Mouse (Mus musculus) retina, adult 2 months (tissue): ENCODE data around the gene Zfp287.
"Not testable (repeated sequence)": the region's sequence is repeated elsewhere in the genome, so short reads cannot be mapped to it uniquely, and the experiment has no call there.

Experiments used
- DNase-seq: peaks from one replicate; pipeline ENCODE4 v3.0.0-alpha.2; 2012; ENCODE audit warnings: low read depth, low spot score

Gene Zfp287

DNA sequence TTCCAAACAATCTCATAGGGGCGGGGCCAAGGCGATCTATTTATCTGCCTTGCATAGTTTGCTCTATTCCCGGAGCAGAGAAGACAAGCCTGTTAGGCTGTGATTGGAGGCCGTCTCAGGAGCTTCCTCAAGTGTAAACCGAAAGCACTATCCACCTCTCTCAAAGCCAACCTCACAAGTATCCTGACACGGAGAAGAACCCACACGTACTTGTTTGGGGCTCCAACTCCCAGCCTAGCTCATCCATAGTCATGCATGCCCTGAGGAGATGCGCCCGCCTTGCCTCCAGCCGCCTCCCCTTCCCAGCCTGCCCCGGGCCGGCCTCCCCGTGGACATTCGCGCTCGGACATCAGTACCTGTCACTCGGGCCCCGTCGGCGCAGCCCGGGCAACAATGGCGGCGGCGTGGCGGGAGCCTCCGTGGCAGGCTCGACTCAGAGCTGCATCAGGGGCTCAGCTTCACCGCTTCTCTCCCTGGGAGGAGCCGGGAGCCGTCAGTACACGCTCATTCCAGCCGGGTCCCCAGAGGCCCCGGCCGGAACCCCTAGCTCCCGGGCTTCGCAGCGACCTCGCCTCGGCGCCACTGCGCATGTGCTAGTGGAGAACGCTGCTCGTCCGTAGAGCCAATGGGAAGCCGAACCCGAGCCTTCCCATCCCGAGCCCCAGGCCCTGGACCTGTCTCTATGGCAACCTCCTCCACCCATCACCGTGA is at the start of gene Zfp287:
Gene Zfp287 (minus strand): TSS at position 595 of the 711 bp plus-strand sequence.
- peak; percentile 78 for DNase-seq

DNA sequence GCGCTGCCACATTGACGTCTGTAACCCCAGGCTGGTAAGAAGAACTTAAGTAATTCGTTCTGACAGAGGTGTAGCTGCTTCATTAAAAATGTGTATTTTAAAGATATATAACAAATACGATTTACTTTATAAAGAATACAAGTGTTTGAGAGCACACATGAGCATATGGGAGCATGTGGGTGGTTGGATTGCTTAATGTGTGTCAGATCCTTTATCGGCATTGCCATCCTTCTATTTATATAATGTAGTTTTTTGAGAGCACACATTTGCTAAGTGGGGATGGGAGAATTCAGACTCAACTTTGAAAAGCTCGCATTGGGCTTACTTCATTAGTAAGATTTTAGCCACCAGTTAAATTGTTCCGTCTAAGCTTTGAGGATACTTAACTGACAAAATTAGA is 44.8 kb upstream of the Zfp287 start:
- no peak for DNase-seq

- DNase-seq: no peak
These were observed 29.2 kb upstream of the Zfp287 start for GRCm38 (mm10) chr11:62760755-62761457.

DNA sequence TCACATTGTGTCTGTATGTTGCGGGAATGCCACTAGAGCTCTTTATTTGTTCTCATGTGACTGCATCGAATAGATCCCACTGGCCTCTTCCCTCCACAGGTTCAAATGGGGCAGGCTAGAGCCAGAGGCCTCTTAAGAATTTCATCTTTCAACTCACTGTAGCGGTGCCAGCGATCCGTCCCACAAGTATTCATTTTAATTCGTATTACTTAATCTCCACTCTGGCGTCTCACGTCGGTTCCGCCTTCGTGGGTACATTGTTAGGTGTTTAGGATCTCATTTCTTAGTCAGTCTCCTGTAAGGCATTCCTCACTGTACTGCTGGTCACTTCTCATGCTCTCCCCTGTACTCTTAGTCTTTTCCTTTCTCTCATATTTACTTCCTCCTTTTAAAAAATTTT is 26.8 kb upstream of the Zfp287 start:
- no peak for DNase-seq

DNA sequence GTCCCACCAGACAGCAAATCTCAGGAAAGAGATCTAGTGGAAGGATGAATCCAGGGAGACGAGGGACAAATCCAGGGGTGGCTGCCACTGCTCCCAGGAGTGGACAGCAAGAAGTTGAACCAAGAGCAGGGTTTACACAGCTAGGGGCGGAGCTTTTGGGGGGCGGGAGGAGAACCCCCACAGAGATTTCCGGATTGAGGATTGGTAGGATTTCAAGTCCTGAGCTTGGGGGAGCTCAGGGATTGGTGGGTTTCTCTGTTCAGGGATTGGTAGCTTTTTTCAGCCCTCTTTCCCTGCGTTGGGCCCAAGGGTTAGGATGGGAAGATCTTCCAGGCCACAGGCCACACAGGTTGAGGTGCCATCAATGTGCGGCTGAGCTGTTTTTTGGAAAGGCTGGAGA is 26.2 kb upstream of the Zfp287 start:
- no peak for DNase-seq

GRCm38 (mm10) chr11:62757143-62757507 is 25.4 kb upstream of the Zfp287 start:
- no peak for DNase-seq

DNA sequence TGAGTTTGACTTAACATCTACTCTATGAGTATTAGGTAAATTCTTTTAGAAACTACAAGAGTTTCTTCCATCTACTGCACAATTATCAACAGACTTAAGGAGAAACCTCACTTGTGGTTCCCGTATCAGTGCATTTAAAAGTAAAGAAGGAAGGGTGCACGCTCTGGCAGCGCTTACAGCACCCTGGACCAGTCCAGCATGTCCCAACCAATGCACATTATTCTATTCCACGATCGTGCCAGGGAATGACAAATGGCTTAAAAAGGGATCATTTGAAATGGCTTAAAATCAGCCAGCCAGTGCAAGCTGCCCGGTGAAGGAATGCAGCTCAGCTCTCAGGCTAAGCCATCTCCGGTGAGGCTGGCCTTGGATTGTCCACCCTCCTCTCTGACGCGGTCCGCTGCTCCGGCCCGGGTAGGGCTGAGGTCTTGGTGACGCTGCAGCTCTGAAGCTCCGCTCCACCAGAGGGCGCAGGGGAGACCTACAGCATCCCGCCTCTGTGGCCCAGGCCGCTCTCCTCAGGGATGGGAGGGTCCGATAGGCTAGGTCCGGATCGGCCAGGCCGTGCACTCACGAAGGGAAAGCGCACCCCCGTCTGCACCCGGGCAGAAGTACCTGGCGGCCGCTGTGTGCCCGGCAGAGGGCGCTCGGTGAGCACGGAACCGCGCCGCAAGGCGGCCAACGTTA is 24.9 kb upstream of the Zfp287 start:
- peak; percentile 78 for DNase-seq

GRCm38 (mm10) chr11:62752780-62753179 is 21.1 kb upstream of the Zfp287 start, which contains the start of gene Gm10428:
TSS of gene Gm10428 (plus strand) at chr11:62753100.
- DNase-seq: no peak

- DNase-seq: no peak
These were observed 20.5 kb upstream of the Zfp287 start for GRCm38 (mm10) chr11:62752191-62752590.

GRCm38 (mm10) chr11:62749445-62749844 is 17.7 kb upstream of the Zfp287 start:
- not testable (repeated sequence) for DNase-seq

GRCm38 (mm10) chr11:62748062-62748461 is 16.4 kb upstream of the Zfp287 start:
- no peak for DNase-seq

- DNase-seq: no peak
These were observed 15.5 kb upstream of the Zfp287 start for GRCm38 (mm10) chr11:62747227-62747626.

DNA sequence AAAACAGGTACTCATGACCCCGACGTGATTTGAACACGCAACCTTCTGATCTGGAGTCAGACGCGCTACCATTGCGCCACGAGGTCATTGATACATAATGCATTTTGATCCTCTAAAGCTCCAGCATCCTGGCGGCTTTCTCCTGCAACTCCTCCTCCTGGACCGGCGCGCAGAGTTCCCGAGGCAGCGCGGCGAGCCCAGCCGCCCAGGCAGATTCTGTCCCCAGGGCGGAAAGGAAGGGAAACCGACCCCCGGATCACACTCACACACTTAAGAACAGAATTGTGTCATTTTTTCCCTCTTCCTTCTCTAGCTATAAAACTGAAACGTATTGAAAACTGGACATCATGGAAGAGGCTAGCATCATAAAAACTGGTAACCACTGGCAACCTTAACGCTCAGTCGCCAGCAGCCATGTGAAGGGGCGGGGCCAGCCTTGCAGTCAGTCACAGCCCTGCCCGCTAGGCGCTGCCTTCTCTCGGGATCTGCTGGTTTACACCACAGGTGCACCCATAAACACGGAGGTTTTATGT is 14.4 kb upstream of the Zfp287 start:
- peak; percentile 54 for DNase-seq

GRCm38 (mm10) chr11:62744103-62744502 is 12.4 kb upstream of the Zfp287 start:
- DNase-seq: no peak

DNA sequence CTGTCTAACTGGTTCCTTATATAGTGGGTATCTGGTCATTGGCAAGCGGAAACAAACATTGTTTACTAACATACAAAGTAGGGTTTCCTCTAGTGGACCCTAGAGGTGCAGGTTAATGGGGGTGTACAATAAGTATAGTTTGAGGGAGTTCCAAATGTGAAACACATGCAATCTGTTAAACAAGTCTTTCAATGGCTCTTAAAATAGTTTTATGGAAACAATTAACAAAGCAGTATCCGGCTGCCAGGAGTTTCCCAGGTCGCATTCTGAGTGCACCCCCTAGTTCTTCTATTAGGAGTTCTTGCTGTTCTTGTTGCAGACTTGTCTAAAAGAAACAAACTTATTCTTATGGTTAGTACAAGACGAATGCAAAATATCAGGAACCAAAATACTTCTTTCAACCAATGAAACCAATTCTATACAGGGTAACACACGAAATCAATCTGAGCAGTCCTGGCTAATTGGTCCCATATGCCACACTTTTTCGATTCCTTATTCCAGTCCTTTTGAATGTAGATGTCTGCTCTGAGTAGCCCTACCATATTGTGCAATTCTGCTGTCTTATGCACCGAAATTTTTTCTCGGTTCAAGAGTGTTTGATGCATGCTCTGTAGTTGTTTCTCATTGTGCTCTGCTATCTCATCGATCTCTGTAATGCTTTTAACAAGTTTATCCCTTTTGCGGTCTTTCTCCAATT is 10.7 kb upstream of the Zfp287 start:
- DNase-seq: no peak

DNA sequence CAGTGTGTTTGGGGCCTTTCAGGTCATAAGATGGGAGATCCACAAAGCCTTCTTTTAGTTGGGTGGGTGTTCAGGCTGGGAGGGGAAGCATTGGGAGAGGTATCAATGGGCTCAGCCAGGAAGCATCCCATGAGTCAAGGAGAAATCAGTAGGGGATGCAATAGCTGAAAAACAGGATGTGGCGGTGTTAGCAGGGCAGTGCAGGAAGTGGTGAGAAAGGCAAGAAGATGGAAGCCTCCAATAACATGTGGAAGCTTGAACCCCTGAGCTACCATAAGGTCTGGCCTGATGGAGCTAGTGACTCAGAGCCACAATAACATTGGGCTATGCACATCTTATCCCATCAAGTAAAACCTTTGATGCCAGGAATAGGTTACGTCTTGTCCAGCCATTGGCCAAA is 9.5 kb upstream of the Zfp287 start:
- no peak for DNase-seq

DNA sequence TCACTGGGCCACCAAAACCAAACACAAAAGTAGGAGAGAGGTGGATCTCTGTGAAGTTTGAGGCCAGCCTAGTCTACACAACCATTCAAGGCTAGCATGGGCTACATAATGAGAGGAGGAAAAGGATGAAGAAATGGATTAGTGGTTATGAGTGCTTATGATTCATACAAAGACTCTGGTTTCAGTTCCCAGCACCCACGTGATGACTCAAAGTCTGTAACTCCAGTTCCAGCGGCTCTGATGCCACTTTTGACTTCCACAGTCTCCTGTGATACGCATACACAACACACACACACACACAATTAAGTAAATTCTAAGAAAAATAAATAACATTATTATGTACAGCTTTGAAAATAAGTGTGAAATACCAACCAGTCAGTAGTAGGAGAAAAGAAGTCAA is 960 bp upstream of the Zfp287 start:
- no peak for DNase-seq

GRCm38 (mm10) chr11:62732022-62732387 is 300 bp upstream of the Zfp287 start:
- DNase-seq: no peak

- DNase-seq: no peak
These were observed 3.4 kb downstream of the Zfp287 start for GRCm38 (mm10) chr11:62728276-62728675.

DNA sequence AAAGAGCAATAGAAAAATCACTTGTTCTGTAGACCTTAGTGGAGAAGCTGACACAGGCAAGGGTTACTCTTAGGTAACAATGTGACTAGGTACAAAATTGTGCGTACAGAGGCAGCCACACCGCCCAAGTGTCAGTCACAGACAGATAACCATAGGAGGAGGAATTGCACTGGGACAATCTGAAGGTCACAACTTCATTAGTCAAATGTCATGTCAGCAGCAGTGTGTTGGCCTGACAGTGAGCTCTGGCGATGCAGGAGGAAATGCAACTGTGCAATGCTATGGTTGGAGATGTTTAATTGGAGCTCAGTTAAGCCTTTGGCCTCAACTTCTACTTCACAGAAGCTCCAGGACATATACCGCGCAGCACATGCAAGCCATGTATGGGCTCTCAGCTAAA is 21.0 kb downstream of the Zfp287 start:
- DNase-seq: no peak

GRCm38 (mm10) chr11:62708252-62708651 is 23.5 kb downstream of the Zfp287 start:
- no peak for DNase-seq

DNA sequence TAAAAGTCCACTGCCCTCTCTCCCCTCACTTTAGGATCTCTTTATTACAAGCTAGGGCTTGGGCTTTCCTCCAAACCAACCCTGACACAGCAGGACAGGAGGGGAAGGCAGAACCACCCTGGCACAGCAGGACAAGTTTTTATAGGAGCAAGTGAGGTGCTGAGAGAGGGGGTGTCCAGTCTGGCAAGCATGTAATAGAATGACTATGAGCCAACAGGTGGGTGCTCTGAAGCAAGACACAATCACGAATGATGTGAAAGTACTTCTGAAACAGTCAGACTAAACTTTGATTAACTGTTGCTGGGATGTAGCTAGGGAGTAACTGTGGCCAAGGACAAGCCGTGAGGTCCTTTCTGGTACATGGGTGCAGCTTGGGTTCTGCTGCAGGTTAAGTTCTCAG is 25.6 kb downstream of the Zfp287 start:
- no peak for DNase-seq
